Mouse (Mus musculus) spleen, adult 12 weeks (tissue): ENCODE results near the gene Rdh5.

ENCODE experiments used
- DNase-seq: peaks from one replicate; pipeline ENCODE4 v3.0.0; 2022; ENCODE audit warnings: low spot score

The Rdh5 gene

GRCm38 (mm10) chr10:128904812-128905211 lies 17.9 kb downstream of the Rdh5 start:
- no peak for DNase-seq

DNA sequence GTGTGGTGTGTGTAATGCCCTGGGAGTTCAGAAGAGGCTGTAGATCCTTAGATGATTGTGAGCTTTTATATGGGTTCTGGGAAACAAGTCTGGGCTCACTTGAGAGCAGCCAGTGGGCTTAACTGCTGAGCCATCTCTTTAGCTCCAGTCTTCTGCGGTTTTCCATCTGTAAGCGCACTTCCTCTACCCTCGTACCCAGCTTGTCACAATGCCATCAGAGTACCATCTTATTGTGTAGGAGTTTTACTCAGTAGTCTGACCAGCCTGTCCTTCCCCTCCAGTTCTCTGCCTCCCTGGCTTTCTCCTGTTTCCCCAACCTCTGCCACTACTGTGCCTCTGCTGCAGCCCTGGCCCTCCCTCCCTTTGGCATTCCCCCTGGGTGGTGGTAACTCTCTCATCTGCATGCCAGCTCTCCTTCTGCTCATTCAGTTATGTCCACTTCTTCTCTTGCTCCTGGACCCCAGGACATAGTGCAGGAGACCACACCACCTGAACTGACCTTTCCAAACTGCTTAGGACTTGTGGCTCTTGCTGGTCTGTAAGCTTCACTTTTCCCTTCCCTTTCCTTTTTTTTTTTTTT lies 20.2 kb downstream of the Rdh5 start:
- no peak for DNase-seq

DNA sequence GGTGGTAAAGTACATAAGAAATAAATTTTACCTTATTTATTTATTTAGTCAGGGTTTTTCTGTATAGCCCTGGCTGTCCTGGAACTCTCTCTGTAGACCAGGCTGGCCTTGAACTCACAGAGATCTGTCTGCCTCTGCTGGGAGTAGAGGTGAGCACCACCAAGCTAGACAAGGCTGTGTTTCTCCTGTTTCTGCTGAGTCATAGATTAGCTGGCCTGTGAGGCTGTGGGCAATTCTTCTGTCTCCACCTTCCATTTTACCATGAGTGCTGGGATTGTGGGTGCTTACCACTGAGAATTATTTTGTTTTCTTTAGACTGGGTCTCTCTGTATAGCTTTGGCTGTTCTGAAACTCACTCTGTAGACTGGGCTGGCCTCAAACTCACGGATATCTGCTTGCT lies 21.3 kb downstream of the Rdh5 start:
- no peak for DNase-seq

DNA sequence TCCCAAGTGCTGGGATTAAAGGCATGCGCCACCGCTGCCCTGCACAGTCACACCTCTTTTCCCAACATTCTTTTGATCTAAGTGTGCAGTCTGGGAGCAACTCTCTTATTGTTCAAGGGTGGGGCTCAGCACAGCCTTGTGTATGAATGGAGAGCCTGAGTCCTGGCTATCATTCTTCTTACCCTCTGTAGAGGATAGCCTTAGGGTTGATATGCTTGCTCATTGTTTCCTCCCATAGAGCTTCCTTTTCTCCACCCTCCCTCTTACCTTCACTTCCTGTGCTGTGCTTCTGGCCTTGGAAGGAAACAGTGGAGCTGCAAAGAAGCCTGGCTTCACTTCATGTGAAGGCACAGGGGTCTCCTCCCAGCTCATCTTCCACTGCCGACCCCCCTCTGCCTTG lies 22.0 kb downstream of the Rdh5 start, which contains the start of gene Cd63:
Cd63 (plus strand) TSS at position 292 of the 400 bp plus-strand sequence.
- DNase-seq = no peak

DNA sequence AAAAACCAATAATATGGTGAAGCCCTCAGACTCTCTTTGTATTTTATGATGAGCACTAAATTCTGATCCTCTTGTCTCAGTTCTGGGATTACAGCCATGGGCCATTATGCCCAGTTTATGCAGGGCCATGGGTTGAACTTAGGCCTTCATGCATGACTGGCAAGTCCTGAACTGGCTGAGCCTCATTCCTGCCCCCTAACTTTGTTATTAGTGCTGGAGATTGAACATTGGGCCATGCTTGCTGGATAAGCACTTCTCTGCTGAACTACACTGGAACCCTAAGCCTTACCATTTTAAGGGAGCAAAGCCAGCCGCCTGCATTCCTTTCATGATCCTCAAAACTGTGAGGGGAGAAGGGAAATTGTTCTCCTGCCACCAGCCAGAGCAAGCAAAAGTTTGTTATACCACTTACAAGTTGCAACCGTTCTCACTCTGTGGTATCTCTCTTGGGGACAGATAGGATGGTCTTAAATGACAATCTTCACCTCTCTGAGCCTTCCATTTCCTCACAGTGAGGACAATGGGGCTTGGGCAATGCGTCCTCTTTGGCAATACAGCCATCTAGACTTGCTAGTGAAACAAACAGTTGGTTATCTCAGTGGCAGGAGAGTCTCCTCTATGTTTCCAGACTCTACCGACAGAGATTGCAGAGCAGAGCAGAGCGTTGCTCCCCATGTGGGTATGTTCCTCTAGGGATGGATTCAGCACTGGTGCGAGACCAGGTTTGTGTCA lies 22.8 kb downstream of the Rdh5 start:
- no peak for DNase-seq

DNA sequence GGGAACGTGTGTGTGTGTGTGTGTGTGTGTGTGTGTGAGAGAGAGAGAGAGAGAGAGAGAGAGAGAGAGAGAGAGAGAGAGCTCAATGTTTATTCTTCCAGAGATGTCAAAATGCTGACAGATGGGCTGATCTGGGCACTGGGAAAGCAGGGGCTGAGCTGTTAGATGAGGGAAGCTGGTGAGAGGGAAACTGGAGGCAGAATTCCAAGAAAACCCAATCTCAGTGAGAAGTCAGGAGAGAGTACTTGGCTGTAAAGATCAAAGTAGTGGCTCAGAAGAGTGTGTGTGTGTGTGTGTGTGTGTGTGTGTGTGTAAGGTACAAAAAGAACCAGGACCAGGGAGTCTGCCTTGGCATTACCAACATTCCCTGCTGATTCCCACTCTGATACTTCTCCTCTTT lies 25.2 kb downstream of the Rdh5 start:
- no peak for DNase-seq

DNA sequence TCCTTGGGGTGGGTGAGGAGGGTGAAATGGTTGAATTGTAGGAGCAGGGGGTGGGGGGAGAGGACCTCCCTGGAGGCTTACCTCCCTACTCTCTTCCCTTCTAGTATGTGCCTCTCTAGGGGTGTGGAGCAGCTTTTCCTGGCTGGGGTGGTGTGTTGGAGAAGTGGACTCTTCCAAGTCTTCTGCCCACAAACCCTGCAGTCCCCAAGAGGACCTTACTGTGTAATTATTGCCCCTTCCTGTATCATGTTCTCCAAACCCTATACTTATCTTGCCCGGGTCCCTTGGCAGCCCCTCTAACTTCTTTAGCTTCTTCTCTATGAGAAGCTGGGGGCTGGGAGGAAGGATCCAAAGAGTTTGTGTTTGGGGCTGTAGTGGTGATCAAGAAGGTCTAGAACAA lies 25.9 kb downstream of the Rdh5 start:
- no peak for DNase-seq

DNA sequence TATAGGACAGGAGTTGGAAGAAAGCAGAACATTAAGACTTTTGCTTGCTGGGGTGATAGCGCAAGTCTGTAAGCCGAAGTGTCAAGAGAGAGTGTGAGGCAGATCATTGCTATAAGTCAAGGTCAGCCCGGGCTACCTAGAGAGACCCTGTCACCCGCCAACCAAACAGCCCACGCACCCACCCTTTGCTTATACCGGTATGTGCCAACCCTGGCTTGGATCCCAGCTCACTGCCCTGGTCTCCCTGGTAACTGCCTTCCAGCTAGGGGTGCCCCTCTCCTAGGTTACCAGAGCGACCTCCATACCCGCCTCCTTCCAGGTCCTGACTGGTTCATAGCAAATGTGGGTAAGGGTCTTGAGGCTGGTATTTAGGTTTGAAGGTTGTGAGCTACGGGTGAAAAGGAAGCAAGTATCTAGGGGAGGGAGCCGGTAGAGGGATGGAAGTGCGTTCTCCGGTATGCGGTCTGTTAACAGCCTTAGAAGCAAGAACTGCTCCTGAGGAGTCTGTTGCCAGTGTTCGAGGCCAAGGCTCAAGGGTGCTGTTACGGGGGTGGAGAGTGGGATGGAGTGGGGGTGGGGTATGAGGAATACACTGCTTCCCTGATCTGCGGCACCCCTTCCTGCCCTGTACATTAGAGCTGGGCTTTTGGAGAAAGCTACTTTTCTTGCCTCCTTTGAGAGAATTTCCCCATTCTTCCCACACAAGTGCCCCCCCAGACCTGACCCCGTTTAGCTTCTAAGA lies 26.6 kb downstream of the Rdh5 start:
- no peak for DNase-seq

- DNase-seq = peak; percentile 42
Observed at GRCm38 (mm10) chr10:128895437-128895836, 27.3 kb downstream of the Rdh5 start.

DNA sequence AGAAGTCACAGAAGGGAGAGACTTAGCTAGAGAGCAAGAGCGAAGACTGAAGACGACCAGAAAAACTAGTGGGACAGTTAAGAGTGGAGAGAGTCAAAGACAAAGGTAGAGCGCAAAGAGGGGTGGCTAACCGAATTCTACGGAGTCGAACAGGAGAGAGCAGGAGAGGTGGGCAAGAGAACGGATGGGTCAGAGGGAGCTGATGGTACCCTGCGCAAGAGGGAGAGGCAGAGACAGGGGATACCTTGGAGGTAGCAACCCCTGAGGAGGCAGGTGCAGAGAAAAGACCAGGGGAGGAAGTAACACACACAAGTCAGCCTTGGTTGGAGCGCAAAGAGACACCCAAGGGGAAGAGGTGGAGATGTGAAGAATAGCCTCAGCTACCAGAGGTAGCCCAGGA lies 30.4 kb downstream of the Rdh5 start:
- DNase-seq = no peak

GRCm38 (mm10) chr10:128891296-128892094 lies 31.2 kb downstream of the Rdh5 start, which contains the start of gene Gdf11:
TSS of gene Gdf11 (minus strand) at chr10:128891718.
- DNase-seq = no peak

GRCm38 (mm10) chr10:128890383-128891295 lies 32.0 kb downstream of the Rdh5 start:
- no peak for DNase-seq

GRCm38 (mm10) chr10:128889846-128890245 lies 32.8 kb downstream of the Rdh5 start:
- no peak for DNase-seq

DNA sequence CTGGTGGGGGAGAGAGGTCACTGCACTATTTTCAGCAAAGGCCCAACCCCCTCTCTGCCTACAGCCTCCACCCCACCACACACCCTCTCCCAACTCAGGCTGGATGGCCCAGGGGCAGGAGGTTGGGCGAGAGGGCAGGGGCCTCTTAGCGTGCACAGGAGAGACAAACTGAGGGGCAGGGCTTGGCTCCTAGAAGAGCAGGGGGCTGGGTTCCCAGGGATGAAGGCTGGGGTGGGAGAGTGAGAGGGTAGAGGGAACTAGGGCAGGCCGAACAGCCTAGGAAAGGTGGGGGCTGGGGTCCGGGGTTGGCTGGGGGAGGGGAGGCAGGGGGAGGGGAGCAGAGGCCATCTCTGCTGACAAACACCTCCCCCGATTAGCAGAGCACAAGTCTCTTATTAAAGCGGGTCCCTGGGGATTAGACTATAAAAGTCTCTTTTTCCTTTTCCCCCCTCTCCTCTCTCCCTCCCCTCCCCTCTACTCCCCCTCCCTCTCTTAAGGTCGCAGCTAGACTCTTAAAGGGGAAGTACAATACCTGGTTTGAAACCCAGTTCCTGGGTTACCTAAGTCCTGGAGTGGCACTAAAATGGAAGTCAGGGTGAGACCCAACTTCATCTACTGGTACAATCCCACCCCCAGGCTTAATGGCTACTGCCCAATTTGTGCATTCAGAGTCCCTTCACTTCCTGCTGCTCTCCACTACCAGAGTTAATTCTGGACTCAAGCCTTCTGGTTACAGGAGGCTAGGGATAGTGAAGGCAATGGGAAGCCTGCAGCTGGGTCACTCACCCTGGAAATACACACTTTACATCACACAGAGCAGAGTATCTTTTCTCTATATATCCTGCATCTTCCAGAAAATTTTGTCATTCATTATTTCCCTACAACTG lies 33.5 kb downstream of the Rdh5 start:
- no peak for DNase-seq

DNA sequence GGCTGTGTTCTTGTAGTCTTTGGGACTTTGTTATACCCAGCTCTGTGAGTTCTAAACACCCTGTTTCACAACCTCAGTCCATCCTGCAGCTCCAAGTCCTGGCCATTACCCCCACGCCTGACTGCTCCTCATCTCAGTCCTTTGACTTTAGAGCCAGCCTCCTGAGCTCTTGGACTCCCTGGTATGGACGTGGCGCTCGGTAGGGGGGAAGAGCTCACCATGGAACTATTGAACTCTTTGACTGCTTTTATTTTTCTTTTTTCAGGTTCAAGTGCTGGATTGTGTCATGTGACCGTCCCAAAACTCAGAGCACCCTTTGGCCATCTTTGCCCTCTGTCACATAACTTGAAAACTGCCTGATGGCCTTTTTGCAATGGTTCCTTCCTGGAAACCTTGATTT lies 40.6 kb downstream of the Rdh5 start:
- no peak for DNase-seq

DNA sequence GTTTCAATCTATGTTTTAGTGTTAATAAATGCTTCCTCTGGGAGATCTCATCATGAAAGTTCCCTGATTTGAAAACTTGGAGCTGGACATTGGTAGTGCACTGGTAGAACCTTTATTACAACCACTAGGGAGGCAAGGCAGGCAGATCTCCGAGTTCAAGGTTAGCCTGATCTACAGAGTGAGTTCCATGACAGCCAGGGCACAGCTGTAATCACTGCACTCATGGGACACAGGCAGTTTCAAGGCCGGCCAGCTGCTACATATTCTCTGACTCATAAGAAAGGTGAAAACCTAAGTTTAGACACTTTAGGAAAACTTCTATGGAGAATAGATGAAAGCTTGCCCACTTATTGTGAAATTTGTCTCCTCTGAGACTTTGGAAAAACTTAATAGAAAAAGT lies 43.9 kb downstream of the Rdh5 start:
- DNase-seq = no peak

GRCm38 (mm10) chr10:128878291-128878690 lies 44.4 kb downstream of the Rdh5 start:
- DNase-seq = no peak

- no peak for DNase-seq
Observed at GRCm38 (mm10) chr10:128870341-128870740, 52.3 kb downstream of the Rdh5 start.

- no peak for DNase-seq
Observed at GRCm38 (mm10) chr10:128866518-128866917, 56.2 kb downstream of the Rdh5 start.

- no peak for DNase-seq
Observed at GRCm38 (mm10) chr10:128866042-128866441, 56.6 kb downstream of the Rdh5 start.
